Mouse (Mus musculus) cerebellum, adult 2 months (tissue): ENCODE data around the gene Cltc. TPM values are rescaled to one million over a fixed set of nuclear protein-coding genes. Genes with fewer than 3 reads are reported as not detected.

Experiments used
- DNase-seq, 2 experiments: peaks; one replicate each; pipeline ENCODE4 v3.0.0; 2021
- H3K27ac ChIP-seq: fragments of 200-500 bp; 2 replicates; pipeline ENCODE4 v1.5.1; 2012; ENCODE audit warnings: low read length, control low read depth, inconsistent platforms; ENCODE audit not compliant: insufficient read depth
- H3K27me3 ChIP-seq: fragments of 200-500 bp; 2 replicates; pipeline ENCODE4 v1.6.1; 2012; ENCODE audit warnings: inconsistent platforms, mild to moderate bottlenecking, low read length, moderate library complexity; ENCODE audit not compliant: control insufficient read depth, insufficient read depth
- H3K4me1 ChIP-seq: fragments of 200-500 bp; 2 replicates; pipeline ENCODE4 v1.6.1; 2011; ENCODE audit warnings: low read length; ENCODE audit not compliant: control insufficient read depth, insufficient read depth
- H3K4me3 ChIP-seq: fragments of 200-500 bp; replicated peaks from 2 replicates; pipeline ENCODE3; 2011; ENCODE audit warnings: mild to moderate bottlenecking, low read depth, low read length, control low read depth; ENCODE audit not compliant: insufficient read depth
- CTCF ChIP-seq: fragments of 200-500 bp; IDR thresholded peaks from 2 replicates; pipeline ENCODE4 v1.5.1; 2011; ENCODE audit warnings: low read depth, mild to moderate bottlenecking, control low read depth, low read length, moderate library complexity, borderline replicate concordance; ENCODE audit not compliant: insufficient read depth
- POLR2A ChIP-seq: fragments of 200-500 bp; IDR thresholded peaks from 2 replicates; pipeline ENCODE4 v1.6.1; 2011; ENCODE audit warnings: low read length, control low read depth, borderline replicate concordance; ENCODE audit not compliant: insufficient read depth
- WGBS: fragments of 180-500 bp; shearing (Covaris S2); methylation state at CpG from one replicate; pipeline ENCODE4 v1.1.7; 2018; 5-methylcytosine and 5-hydroxymethylcytosine counted together
- polyA plus RNA-seq: library from polyadenylated mRNA; depleted of rRNA; stranded (reverse); fragments of >200 nt; gene quantifications from 2 replicates; pipeline ENCODE4 v1.2.3, GENCODE M21; 2012

The Cltc gene
- polyA plus RNA-seq, 1 experiment: 465 TPM

DNA sequence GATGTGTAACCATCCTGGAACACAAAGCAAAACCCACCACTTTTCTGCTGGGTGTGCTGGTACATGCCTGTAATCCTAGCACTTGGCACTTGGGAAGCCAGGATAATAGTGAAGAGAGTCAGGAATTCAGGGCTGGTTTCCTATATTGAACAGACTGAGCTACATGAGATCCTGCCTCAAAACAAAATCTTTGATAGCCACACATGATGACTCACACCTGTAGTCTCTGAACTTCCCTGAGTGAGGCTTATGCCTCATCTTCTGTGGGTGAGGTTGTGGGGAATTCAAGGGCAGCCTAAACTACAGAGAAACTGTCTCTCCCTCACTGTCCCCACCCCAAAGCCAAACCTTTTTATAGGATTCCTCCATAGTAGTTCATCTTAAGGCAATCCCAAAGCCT lies 3.0 kb upstream of the Cltc start:
- Histone ChIP-seq H3K4me3 (no peak overlapping the region), H3K27me3 (no peaks in the 10 kb centered on the region), H3K27ac (no peak overlapping the region), H3K4me1 (no peaks in the 10 kb centered on the region; the same call in 1 of the 2 replicates)
- no peak for TF ChIP-seq POLR2A
- TF ChIP-seq CTCF: no peak
- DNase-seq: no peak

DNA sequence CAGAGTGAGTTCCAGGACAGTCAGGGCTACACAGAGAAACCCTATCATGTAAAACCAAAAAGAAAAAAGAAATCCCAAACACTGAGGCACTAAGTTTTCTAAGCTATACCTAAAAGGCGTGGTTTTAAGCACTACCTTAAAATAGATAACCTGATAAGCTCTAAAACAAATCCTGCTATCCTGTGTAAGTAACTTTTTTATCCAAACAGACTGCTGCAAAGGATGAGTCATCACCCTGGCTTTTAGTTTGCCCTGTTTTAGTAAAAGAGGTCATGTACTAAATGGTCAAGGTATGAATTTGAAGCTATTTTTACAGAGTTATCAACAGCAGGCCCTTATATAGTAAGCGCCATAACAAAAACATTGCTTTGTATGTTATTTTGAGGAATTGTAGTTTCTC lies 2.5 kb upstream of the Cltc start:
- Histone ChIP-seq H3K4me3 (no peak overlapping the region), H3K27ac (no peak overlapping the region), H3K27me3 (no peaks in the 10 kb centered on the region), H3K4me1 (no peaks in the 10 kb centered on the region; the same call in 1 of the 2 replicates)
- no peak for TF ChIP-seq POLR2A
- TF ChIP-seq CTCF: no peak
- WGBS: 96% methylated on average over 2 of the region's 2 CpGs
- DNase-seq: no peak

DNA sequence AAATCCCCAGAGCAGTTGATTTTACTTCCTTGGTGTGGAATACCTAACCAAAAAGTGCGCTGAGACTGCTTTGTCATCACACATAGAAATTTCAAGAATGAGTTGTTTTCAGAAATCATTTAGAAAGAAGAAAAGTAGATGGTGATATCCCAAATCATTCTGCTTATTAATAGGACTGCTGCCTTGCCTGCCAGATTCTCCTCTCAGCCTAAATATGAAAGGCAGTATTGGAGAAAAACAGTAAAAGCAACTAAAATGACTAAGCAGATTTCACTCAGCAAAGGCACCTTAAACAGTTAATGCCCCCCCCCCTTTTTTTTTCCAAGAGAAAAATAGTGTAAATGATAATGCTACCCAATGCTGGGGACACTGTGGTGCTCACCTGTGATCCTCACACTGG lies 1.9 kb upstream of the Cltc start:
- Histone ChIP-seq H3K27ac (no peak overlapping the region), H3K27me3 (no peaks in the 10 kb centered on the region), H3K4me3 (no peak overlapping the region), H3K4me1 (no peaks in the 10 kb centered on the region; the same call in 1 of the 2 replicates)
- TF ChIP-seq POLR2A: no peak
- TF ChIP-seq CTCF: no peak
- 93% methylated on average over 1 of the region's 1 CpGs for WGBS
- no peak for DNase-seq

DNA sequence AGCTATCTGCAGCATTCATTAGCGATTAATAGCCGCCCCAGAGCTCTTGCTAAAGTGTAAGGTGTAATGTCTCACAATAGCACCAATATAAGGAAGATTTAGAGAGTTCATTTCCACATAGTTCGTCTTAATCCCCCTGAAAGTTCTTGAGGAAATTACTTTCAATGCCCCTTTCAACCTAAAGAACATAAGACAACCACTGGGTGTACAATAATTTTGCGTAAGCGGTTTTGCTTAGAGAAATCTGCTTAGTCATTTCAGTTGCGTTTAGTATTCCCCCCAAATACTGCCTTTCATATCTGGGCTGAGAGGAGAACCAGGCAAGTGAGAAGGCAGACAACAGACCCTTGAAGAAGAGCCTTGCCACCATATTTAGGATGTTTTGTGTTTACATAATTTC lies 1.2 kb upstream of the Cltc start:
- peak overlapping the region; percentile 89 for H3K4me3 ChIP-seq
- H3K27me3 ChIP-seq: no peaks in the 10 kb centered on the region
- WGBS: 24% methylated on average over 6 of the region's 6 CpGs
- no peak for TF ChIP-seq POLR2A
- TF ChIP-seq CTCF: no peak
- no peaks in the 10 kb centered on the region; the same call in 1 of the 2 replicates for H3K4me1 ChIP-seq
- no peak for DNase-seq
- H3K27ac ChIP-seq: peak overlapping the region; percentile 95

DNA sequence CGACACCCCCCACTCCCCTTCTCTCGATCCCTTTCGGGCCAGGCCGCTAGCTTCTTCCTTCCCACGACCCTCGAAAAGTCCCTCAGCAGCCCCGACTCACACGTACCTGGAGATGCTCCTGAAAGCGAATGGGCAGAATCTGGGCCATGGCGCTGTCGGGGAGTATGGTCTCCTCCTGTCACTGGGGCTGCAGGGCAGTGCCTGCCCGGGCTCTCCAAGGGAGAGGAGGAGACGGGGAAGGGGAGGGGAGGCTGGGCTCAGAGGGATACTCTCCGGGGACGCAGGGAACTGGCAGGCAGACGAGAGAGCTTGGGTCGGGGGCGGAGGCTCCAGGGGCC lies 254 bp downstream of the Cltc start:
- WGBS: 2% methylated on average over 18 of the region's 18 CpGs
- H3K4me3 ChIP-seq: peak overlapping the region; percentile 89
- TF ChIP-seq CTCF (no peak), POLR2A (no peak)

DNA sequence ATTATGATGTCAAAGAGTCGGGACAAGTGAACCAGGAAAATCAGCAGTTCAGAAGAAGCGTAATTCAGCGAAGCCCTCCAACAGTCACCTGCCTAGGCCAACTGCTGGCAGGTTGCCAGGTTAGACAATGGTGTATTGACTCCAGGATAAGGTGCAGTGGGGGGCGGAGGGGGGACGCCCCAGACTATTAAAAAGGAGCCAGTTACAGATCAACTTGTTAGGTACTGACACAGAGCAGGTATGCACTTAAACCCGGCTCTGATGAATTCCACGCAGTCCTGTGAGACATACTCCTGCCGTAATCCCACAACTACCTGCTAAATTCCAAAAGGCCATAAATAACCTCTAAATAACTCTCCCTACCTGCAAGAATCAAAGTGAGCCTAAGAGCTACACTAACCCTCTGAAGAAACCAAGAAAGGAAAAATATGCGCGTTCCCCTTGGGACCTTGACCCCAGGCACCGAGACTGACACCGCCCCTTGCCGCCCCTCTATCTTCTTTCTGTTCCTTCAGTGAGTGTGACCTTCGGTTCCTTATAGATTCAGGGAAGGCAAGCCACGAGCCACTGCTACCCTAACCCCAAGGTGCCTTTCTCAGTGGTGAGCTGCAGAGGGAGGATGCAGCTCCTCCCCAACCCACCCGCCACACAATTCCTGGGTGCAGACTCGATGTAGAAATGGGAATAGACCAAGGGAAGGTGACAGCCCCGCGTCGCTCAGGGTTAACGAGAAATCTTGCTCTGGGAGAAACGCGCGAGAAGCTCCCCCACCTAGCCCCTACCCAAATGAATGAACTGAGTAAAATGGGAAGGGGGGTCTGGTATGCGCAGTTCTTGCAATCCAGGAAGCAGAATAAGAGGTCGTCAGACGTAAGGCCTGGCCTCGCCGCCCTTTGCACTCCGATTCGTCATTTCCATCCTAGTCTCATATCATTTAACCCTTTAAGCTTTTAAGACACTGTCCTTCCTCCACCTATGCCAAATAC lies 916 bp downstream of the Cltc start:
- no peaks in the 10 kb centered on the region; the same call in 1 of the 2 replicates for H3K4me1 ChIP-seq
- H3K27ac ChIP-seq: peak overlapping the region; percentile 87
- peak overlapping the region; percentile 89 for H3K4me3 ChIP-seq
- WGBS: under 1% methylated on average over 31 of the region's 31 CpGs
- H3K27me3 ChIP-seq: no peaks in the 10 kb centered on the region
- peak; percentile 62 to 63 for DNase-seq
- TF ChIP-seq CTCF (no peak), POLR2A (no peak)

More for the DNA sequence above, 254 bp downstream of the Cltc start:
- H3K4me1 ChIP-seq: no peaks in the 10 kb centered on the region; the same call in 1 of the 2 replicates
- no peaks in the 10 kb centered on the region for H3K27me3 ChIP-seq
- peak overlapping the region; percentile 87 for H3K27ac ChIP-seq
- DNase-seq: no peak

DNA sequence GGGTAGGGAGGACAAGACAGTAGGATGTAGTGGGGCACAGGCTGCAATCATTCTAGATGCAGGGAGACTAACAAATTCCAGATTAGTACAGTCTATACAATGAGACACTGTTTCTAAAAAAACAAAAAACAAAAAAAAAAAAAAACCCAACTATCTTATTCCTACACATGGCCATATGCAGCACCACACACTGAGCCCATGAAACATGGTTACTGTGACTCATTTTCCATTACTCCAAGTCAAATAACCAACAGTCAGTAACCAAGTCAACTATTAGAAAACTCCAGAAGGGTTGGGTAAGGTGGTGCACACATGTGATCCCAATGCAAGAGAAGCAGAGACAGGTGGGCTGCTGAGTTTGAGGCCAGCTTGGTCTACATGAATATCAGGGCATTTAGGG lies 5.0 kb downstream of the Cltc start:
- Histone ChIP-seq H3K27me3 (no peaks in the 10 kb centered on the region), H3K27ac (no peak overlapping the region), H3K4me3 (no peak overlapping the region), H3K4me1 (no peaks in the 10 kb centered on the region; the same call in 1 of the 2 replicates)
- TF ChIP-seq CTCF (no peak), POLR2A (no peak)
- no peak for DNase-seq

DNA sequence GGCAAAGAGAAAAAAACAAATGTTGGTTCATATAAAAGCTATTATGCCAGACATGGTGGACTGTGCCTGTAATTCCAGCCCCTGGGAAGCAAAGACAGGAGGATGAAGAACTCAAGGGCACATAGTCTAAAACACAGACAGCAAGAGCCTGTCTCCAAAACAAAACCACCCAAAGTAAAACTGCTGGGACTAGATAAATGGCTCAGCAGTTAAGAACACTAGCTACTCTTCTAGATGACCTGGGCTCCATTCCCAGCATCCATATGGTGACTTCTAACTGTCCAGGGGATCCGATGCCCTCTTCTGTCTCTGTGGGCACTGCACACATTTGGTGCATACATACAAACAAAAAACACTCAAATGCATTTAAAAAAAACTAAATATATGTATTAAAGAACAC lies 6.4 kb downstream of the Cltc start:
- Histone ChIP-seq H3K4me1 (no peaks in the 10 kb centered on the region; the same call in 1 of the 2 replicates), H3K4me3 (no peak overlapping the region), H3K27me3 (no peaks in the 10 kb centered on the region), H3K27ac (no peak overlapping the region)
- TF ChIP-seq CTCF: no peak
- TF ChIP-seq POLR2A: no peak
- 17% methylated on average over 1 of the region's 1 CpGs for WGBS
- peak in 1 of 2 experiments; percentile 33 for DNase-seq
